Mouse (Mus musculus) lung, embryonic 14.5 days (tissue): ENCODE results near the gene Adam23. TPM values are rescaled to one million over a fixed set of nuclear protein-coding genes. Genes with fewer than 3 reads are reported as not detected.

ENCODE experiments used
- ATAC-seq: fragments of 200-750 bp; cut with Nextera tagmentation; 2 replicates; pipeline ENCODE4 v1.8.0; 2017; ENCODE audit warnings: mild to moderate bottlenecking, moderate TSS enrichment, moderate library complexity; ENCODE audit not compliant: insufficient read depth
- DNase-seq: peaks from one replicate; pipeline ENCODE4 v3.0.0-alpha.2; 2015
- H3K27ac ChIP-seq: fragments of 300-500 bp; sonication (generic); 2 replicates; pipeline ENCODE4 v1.5.1; 2014; ENCODE audit warnings: low read depth, mild to moderate bottlenecking, moderate library complexity
- H3K27me3 ChIP-seq: fragments of 300-500 bp; sonication (generic); 2 replicates; pipeline ENCODE4 v1.6.1; 2014; ENCODE audit warnings: low read length, control low read depth; ENCODE audit not compliant: insufficient read depth
- H3K36me3 ChIP-seq: fragments of 300-500 bp; sonication (generic); 2 replicates; pipeline ENCODE4 v1.6.1; 2014; ENCODE audit warnings: control low read depth; ENCODE audit not compliant: insufficient read depth
- H3K4me1 ChIP-seq: fragments of 300-500 bp; sonication (generic); 2 replicates; pipeline ENCODE4 v1.6.1; 2014; ENCODE audit warnings: antibody characterized with exemption, control low read depth; ENCODE audit not compliant: insufficient read depth
- H3K4me2 ChIP-seq: fragments of 300-500 bp; sonication (generic); 2 replicates; pipeline ENCODE4 v1.6.1; 2014; ENCODE audit warnings: mild to moderate bottlenecking
- H3K4me3 ChIP-seq: fragments of 300-500 bp; sonication (generic); 2 replicates; pipeline ENCODE4 v1.5.1; 2014; ENCODE audit warnings: low read depth, low read length
- H3K9ac ChIP-seq: fragments of 300-500 bp; sonication (generic); 2 replicates; pipeline ENCODE4 v1.6.1; 2014
- H3K9me3 ChIP-seq: fragments of 300-500 bp; sonication (generic); 2 replicates; pipeline ENCODE4 v1.6.1; 2016; ENCODE audit warnings: low read depth, low read length, control low read depth
- CTCF ChIP-seq: IDR thresholded peaks from 2 replicates; pipeline ENCODE4 v1.5.1; 2016; ENCODE audit warnings: antibody characterized with exemption, low read depth
- WGBS: fragments of 180-500 bp; shearing (Covaris S2); extraction: QIAGEN DNeasy Blood & Tissue Kit; methylation state at CpG from one replicate; pipeline ENCODE4 v1.1.7; 2014; 5-methylcytosine and 5-hydroxymethylcytosine counted together
- polyA plus RNA-seq: library from polyadenylated mRNA; unstranded; fragments of >200 nt; fragmentation: Nextera tagmentation; extraction: Ambion mirVana; gene quantifications from 2 replicates; pipeline ENCODE4 v1.2.1, GENCODE M21; 2014

Gene Adam23
- polyA plus RNA-seq, 1 experiment from 2014 or later = 1.3 TPM

DNA sequence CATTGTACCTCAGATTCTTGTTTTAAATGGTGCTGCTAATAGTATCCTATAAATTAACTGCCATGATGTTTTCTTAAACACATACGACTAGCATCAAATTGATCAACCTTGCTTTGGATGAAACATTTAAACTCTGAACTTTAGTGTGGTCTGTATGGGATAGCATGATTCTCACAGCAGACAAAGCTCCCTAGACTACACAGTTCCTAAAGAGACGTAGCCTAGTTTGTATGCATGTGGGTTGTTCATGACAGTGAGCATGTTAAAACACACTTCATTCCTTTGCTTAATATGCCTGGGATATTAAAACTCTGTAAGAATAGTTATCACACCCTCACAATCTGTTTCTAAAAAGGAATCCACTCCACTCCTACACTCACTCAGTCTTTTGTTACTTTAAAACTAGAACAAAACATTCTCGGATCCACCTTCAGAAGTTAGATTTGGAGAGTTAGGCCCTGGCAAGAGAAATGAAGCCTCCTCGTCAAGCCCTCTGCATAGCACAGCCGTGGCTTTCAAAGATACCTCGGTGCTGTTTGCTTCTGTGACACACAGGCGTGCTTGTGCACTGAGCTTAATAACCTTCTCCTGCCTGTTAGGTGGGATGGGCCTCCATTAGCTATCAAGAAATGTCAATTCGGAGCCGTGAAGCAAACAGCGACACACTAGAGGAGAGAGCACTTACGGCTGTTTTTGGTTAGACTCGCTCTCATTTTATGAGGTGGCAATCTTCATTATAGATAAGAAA, 128.3 kb downstream of the Adam23 start:
- DNase-seq = no peak
- TF ChIP-seq CTCF = no peak
- no peak for ATAC-seq
- 37% methylated on average over 12 of the region's 12 CpGs for WGBS
- H3K4me2 ChIP-seq = no peak overlapping the region
- no peaks in the 10 kb centered on the region for H3K4me1 ChIP-seq
- no peaks in the 10 kb centered on the region for H3K27me3 ChIP-seq
- no peaks in the 10 kb centered on the region for H3K36me3 ChIP-seq
- no peak overlapping the region for H3K27ac ChIP-seq
- H3K9ac ChIP-seq = no peak overlapping the region
- no peak overlapping the region for H3K4me3 ChIP-seq
- no peaks in the 10 kb centered on the region for H3K9me3 ChIP-seq

DNA sequence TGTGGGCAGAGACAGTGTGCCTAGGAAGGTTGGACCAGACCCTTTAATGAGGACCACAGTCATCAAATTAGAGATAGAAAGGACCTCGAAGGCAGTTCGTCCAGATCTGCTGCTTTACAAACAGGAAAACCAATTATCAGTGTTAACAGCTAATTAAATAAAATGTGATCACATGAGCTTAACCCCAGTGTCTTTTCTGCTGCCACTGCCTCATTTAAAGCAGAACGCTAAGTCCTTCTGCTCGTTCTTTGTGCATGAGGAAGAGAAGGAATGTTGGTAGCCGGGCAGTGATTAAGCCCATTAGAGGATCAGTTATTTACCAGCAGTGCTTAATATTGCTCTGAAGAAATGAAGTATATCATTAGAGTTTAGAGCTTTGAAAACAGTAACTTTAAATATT, 131.1 kb downstream of the Adam23 start:
- no peak overlapping the region for H3K4me2 ChIP-seq
- H3K9me3 ChIP-seq = no peaks in the 10 kb centered on the region
- no peaks in the 10 kb centered on the region for H3K4me1 ChIP-seq
- TF ChIP-seq CTCF = no peak
- no peak overlapping the region for H3K9ac ChIP-seq
- DNase-seq = no peak
- no peak for ATAC-seq
- H3K27me3 ChIP-seq = no peaks in the 10 kb centered on the region
- H3K36me3 ChIP-seq = no peaks in the 10 kb centered on the region
- 55% methylated on average over 5 of the region's 5 CpGs for WGBS
- H3K27ac ChIP-seq = no peak overlapping the region
- H3K4me3 ChIP-seq = no peak overlapping the region

DNA sequence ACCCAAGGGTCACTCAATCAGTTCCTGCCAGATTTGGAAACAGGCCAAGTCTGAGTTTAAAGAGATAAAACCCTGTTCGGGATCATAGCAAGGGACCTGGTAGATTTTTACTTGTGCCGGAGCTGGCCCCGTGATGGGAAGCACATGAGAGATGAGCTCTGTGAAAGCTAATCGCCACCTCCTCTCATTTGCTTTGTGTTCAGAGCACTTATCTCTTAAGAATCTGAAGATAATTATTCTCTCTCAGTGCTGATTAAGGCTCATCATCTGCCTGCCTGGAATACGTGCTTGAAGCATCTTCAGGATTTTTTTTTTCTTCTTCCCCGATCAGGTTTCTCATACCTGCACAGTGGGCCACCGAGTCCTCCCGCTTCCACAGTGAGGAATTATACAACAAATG, 133.5 kb downstream of the Adam23 start:
- TF ChIP-seq CTCF = no peak
- H3K4me3 ChIP-seq = no peak overlapping the region
- no peaks in the 10 kb centered on the region for H3K4me1 ChIP-seq
- H3K9me3 ChIP-seq = no peaks in the 10 kb centered on the region
- H3K27ac ChIP-seq = no peak overlapping the region
- no peak overlapping the region for H3K9ac ChIP-seq
- 66% methylated on average over 8 of the region's 8 CpGs for WGBS
- H3K36me3 ChIP-seq = no peaks in the 10 kb centered on the region
- no peaks in the 10 kb centered on the region for H3K27me3 ChIP-seq
- no peak overlapping the region for H3K4me2 ChIP-seq
- ATAC-seq = no peak
- no peak for DNase-seq

DNA sequence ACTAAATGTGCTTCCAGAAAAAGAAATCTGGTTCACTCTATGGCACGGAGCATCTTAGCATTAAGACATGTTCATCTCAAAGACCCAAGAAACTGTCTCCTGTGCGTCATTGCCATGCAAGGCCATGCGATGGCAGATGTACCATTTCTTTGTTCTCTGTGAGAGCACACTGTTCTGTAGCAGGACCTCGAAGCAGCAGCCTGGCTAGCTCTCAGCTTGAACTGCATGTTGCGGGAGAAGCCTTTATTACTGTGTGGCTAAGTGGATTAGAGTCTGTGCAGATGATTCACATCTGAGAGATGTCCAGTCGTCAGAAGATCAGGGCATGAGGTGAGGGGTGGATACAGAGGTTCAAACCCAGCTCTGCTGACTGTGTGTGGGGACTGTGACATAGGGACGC, 141.2 kb downstream of the Adam23 start:
- Histone ChIP-seq H3K27ac (no peak overlapping the region), H3K4me2 (no peak overlapping the region), H3K9ac (no peak overlapping the region), H3K27me3 (no peaks in the 10 kb centered on the region), H3K4me3 (no peak overlapping the region), H3K9me3 (no peaks in the 10 kb centered on the region), H3K36me3 (no peaks in the 10 kb centered on the region), H3K4me1 (no peaks in the 10 kb centered on the region)
- WGBS = 63% methylated on average over 7 of the region's 7 CpGs
- no peak for TF ChIP-seq CTCF
- DNase-seq (no peak), ATAC-seq (no peak)

DNA sequence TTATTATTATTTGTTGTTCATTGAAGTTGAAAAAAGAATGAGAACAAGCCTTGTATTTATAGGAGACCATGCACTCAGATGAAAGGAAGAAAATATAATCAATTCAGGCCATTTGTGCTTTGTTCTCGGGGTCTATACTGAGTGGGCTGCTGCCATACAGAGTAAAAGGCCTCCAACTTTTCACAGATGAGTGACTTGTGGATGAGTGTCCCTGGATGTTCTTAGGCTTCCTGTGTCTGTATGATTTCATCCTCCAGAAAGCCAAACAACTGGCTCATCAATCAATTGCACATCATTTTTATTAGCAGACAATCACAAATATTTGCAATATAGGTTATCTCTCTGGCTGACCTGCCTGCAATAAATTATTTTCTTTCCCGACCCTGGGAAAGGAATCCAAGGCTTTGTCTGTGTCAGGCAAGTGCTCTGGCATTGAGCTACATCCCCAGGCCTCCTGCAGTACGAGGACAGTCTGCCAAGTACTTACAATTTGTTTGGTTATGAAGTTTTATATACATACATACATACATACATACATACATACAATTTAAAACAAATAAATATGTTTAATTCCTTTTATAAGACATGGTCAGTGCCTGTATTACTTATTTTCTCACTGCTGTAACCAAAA, 158.3 kb downstream of the Adam23 start:
- Histone ChIP-seq H3K36me3 (no peaks in the 10 kb centered on the region), H3K4me2 (no peak overlapping the region), H3K4me1 (no peaks in the 10 kb centered on the region), H3K4me3 (no peak overlapping the region), H3K9ac (no peak overlapping the region), H3K27me3 (no peaks in the 10 kb centered on the region), H3K9me3 (no peaks in the 10 kb centered on the region), H3K27ac (no peak overlapping the region)
- no peak for TF ChIP-seq CTCF
- 20% methylated on average over 3 of the region's 3 CpGs for WGBS
- ATAC-seq = peak; percentile 91
- peak; percentile 88 for DNase-seq

DNA sequence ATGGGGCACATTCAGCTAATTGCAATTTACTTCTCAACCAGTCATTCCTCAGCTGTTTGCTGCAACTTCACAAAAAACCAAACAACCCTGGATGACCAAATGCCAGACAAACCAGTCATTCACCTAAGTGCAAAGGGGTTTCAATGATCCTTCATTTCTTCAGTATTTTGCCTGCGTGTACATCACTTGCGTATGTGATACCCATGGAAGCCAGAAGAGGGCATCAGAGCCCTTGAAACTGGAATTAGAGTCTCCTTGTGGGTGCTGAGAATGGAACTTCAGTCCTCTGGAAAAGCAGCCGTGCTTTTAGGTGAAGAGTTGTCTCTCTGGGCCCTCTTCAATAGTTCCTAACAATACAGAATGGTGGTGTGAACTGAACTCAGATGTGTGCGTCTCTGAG, 163.9 kb downstream of the Adam23 start:
- WGBS = 84% methylated on average over 4 of the region's 4 CpGs
- TF ChIP-seq CTCF = no peak
- no peak for ATAC-seq

DNA sequence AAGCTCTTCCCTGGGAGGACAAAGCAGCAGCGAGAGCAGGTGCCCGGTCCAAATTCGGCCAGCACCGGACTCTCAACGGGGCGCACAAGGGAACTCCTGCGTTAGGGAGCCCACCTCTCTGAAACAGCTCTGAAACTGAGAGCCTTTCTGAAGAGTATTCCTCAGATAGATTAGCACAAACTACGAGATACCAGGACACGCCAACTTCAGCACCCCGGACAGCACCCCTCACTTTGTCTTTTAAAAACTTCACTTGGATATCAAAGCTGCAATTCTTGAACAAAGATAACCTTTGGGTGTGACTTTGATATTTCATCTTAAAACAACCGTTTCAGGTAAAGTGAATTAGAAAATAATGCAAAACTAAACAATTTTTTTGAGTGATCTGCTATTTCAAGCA, 168.9 kb downstream of the Adam23 start:
- H3K4me3 ChIP-seq = no peak overlapping the region
- no peak overlapping the region for H3K27ac ChIP-seq
- no peak for TF ChIP-seq CTCF
- no peaks in the 10 kb centered on the region for H3K36me3 ChIP-seq
- peak; percentile 87 for DNase-seq
- no peak for ATAC-seq
- H3K27me3 ChIP-seq = no peaks in the 10 kb centered on the region
- under 1% methylated on average over 11 of the region's 11 CpGs for WGBS
- no peak overlapping the region for H3K4me2 ChIP-seq
- no peaks in the 10 kb centered on the region for H3K4me1 ChIP-seq
- H3K9ac ChIP-seq = no peak overlapping the region
- H3K9me3 ChIP-seq = no peaks in the 10 kb centered on the region

More for the DNA sequence above, 163.9 kb downstream of the Adam23 start:
- Histone ChIP-seq H3K4me2 (no peak overlapping the region), H3K27ac (no peak overlapping the region), H3K9ac (no peak overlapping the region), H3K36me3 (no peaks in the 10 kb centered on the region), H3K27me3 (no peaks in the 10 kb centered on the region), H3K4me3 (no peak overlapping the region), H3K4me1 (no peaks in the 10 kb centered on the region), H3K9me3 (no peaks in the 10 kb centered on the region)
- DNase-seq = no peak
